Mouse (Mus musculus): ENCODE results near the gene Abcc4.

DNA sequence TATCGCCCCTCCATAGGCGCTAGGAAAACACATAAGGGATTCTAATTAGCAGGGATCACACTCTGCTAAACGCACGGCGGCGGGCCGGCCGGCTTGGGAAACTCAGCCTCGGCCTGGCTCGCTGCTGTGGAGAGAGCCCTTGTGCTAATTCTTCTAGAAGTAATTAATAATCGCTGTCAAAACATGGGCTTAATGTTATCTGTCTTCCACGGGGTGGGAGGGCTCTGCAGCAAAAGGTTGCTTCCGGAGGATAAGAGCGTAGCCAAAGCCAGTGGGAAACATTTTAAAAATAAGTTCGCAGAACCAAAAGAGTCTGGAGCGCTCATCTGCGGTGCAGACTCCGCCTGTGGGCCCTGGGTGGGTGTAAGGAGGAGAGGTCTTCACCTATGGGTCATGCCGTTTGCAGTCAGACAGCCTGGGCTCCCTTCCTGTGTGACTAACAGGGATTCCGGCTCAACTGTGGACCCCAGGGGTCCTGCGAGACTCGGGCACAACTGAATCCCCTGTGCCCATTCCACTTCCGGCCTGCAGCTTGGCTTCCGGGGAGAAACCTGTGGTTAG is 154.2 kb downstream of the Abcc4 start:
- TF ChIP-seq POLR2A (IDR thresholded peaks at IDR 0.05; ENCODE audit: extremely low read depth, insufficient read depth, low read length) (no peak), CTCF (IDR thresholded peaks at IDR 0.05; ENCODE audit: low read depth, low read length) (no peak)

Measured in liver, adult 2 months (tissue).